8 mouse cellular contexts compared by ENCODE assay signal in the genomic region with DNA sequence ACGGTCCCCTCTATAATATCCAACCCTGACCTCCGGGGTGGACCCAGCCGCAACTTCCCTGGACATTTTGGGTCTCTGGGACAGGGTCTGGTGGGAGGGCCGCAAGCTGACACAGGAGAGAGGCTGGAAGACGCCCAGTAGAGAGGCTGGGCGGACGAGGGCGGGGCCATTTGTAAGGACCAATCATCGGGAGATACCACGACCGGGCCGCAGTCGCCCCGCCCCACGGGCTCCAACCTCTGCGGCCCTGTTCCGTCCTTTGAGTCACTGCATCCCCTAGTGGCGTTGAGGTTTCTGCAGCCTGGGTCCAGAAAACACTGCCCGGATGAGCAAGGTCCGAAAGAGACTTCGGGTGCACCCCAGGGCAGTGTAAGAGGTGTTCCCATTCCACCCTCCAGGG. TPM values are rescaled to one million over a fixed set of nuclear protein-coding genes. Genes with fewer than 3 reads are reported as not detected.
DNase-seq lines count a peak whose midpoint lies in the region; ATAC-seq lines count a peak whose summit lies in the region.

No protein-coding gene starts in this region.

- intact Hi-C loops in heart, postnatal 10 days (cut with DNase I): loop anchor here (1.0 to 2.0 kb wide), 2 partner anchors 1125 to 1205 kb away; no protein-coding TSS in a partner anchor

- peak overlapping the region; percentile 42 for H3K4me3 ChIP-seq in forebrain, embryonic 11.5 days (ENCODE audit: low read depth, low read length)
- H3K4me3 ChIP-seq in macrophage (ENCODE audit: inconsistent target): peak overlapping the region; percentile 41

- WGBS in forebrain, embryonic 11.5 days: under 1% methylated on average over 21 of the region's 21 CpGs
- WGBS in macrophage (ENCODE audit: missing documents): under 1% methylated on average over 20 of the region's 21 CpGs

- H3K9ac ChIP-seq in forebrain, embryonic 11.5 days (ENCODE audit: low read length): no peak overlapping the region

- H3K27ac ChIP-seq in forebrain, embryonic 11.5 days (ENCODE audit: low read depth, low read length): no peak overlapping the region
- H3K27ac ChIP-seq in macrophage: no peak overlapping the region

- H3K4me1 ChIP-seq in forebrain, embryonic 11.5 days (replicated peaks; ENCODE audit: control insufficient read depth, insufficient read depth, low read length): peaks cover 15% of the 10 kb centered on the region; the same call in 1 of the 2 replicates

- peak; percentile 98 for DNase-seq in NIH3T3 (ENCODE audit: low read depth)
- DNase-seq in c-Kit-positive CD71-positive TER-119-negative erythroid progenitor cells, embryonic 14.5 days (ENCODE audit: low read depth): peak; percentile 80
- DNase-seq in forebrain, embryonic 11.5 days (ENCODE audit: low spot score): peak; percentile 96
- peak; percentile 94 to 95 for DNase-seq in heart, postnatal 10 days
- DNase-seq in kidney, postnatal 36 days: peak; percentile 90 to 92
- DNase-seq in right cerebral cortex, postnatal 36 days (ENCODE audit: low spot score in 2 of 2): peak; percentile 11 to 27
- DNase-seq in urinary bladder, postnatal 4 days (ENCODE audit: low spot score in 2 of 2): peak; percentile 90 to 93

- no peaks in the 10 kb centered on the region for H3K36me3 ChIP-seq in forebrain, embryonic 11.5 days (ENCODE audit: control insufficient read depth, insufficient read depth, low read length)
- H3K36me3 ChIP-seq in macrophage (ENCODE audit: inconsistent target): no peaks in the 10 kb centered on the region

- H3K79me2 ChIP-seq in macrophage (ENCODE audit: inconsistent target): no peaks in the 10 kb centered on the region

- H3K9me3 ChIP-seq in forebrain, embryonic 11.5 days (ENCODE audit: control insufficient read depth, low read length): no peaks in the 10 kb centered on the region

- peak overlapping the region; percentile 83 for H3K4me2 ChIP-seq in forebrain, embryonic 11.5 days (ENCODE audit: low read depth, low read length, severe bottlenecking)

- ATAC-seq in forebrain, embryonic 11.5 days (replicated peaks; ENCODE audit: low FRiP score): peak; percentile 97

- H3K27me3 ChIP-seq in forebrain, embryonic 11.5 days (ENCODE audit: control insufficient read depth, insufficient read depth, low read length): peaks cover 89% of the 10 kb centered on the region

RNA-seq across cellular contexts. Expression of gene 4930412O13Rik, which starts 1.6 kb away (rescaled TPM):
- not detected in 2 replicates for polyA plus RNA-seq in forebrain, embryonic 11.5 days (2014; fragmentation: Nextera tagmentation; extraction: Ambion mirVana)
- not detected for total RNA-seq in heart, postnatal 10 days (2021)
- not detected for total RNA-seq in macrophage (2018; cell fraction: chromatin; rRNA removed)
- total RNA-seq in macrophage (2018; cell fraction: cytosol; rRNA removed): not detected
- total RNA-seq in macrophage (2018; cell fraction: nucleus; rRNA removed): not detected
- not detected in 3 replicates for polyA plus RNA-seq in macrophage (2018)

RNA-seq across cellular contexts. Expression of gene 9230102O04Rik, which starts 9.8 kb away (rescaled TPM):
- not detected in 2 replicates for polyA plus RNA-seq in forebrain, embryonic 11.5 days (2014; fragmentation: Nextera tagmentation; extraction: Ambion mirVana)
- not detected for total RNA-seq in heart, postnatal 10 days (2021)
- not detected for total RNA-seq in macrophage (2018; cell fraction: chromatin; rRNA removed)
- not detected for total RNA-seq in macrophage (2018; cell fraction: cytosol; rRNA removed)
- not detected for total RNA-seq in macrophage (2018; cell fraction: nucleus; rRNA removed)
- not detected in 3 replicates for polyA plus RNA-seq in macrophage (2018)

RNA-seq across cellular contexts. Expression of gene Gata3, which starts 10.3 kb away (rescaled TPM):
- 3.4 and 4.2 TPM in 2 replicates for polyA plus RNA-seq in forebrain, embryonic 11.5 days (2014; fragmentation: Nextera tagmentation; extraction: Ambion mirVana)
- under 1 TPM; 0.86 to 0.92 TPM for total RNA-seq in heart, postnatal 10 days (2021)
- under 1 TPM in 1 of 26 experiments, not detected in 25; 0.32 TPM for total RNA-seq in macrophage (2018; cell fraction: chromatin; rRNA removed)
- under 1 TPM in 3 of 26 experiments, not detected in 23; under 0.01 to 0.09 (median 0.03) TPM for total RNA-seq in macrophage (2018; cell fraction: cytosol; rRNA removed)
- under 1 TPM in 1 of 26 experiments, not detected in 25; 0.25 TPM for total RNA-seq in macrophage (2018; cell fraction: nucleus; rRNA removed)
- polyA plus RNA-seq in macrophage (2018): 0.06 TPM in 1 of 3 replicates, not detected in the others

Comparison
In these comparisons a context has a peak if more than half of its experiments do, and no peak if none do; other contexts are left out.
1. DNase-seq: peak in every context shown above with its lines; median percentile 98 in NIH3T3; 96 in forebrain, embryonic 11.5 days; 94 in heart, postnatal 10 days; 92 in urinary bladder, postnatal 4 days; 91 in kidney, postnatal 36 days; 80 in c-Kit-positive CD71-positive TER-119-negative erythroid progenitor cells, embryonic 14.5 days; 19 in right cerebral cortex, postnatal 36 days.